Mouse (Mus musculus) lung, postnatal 36 days (tissue): ENCODE measurements at regions not wholly inside any gene's neighbourhood (a gene's known extent, or its start where the extent isn't known, plus 50 kb on each side); places are given as distances from the start of the nearest gene placed in this dataset.
"Not testable (repeated sequence)": the region's sequence is repeated elsewhere in the genome, so short reads cannot be mapped to it uniquely, and the experiment has no call there.

Experiments used
- DNase-seq: peaks from one replicate; pipeline ENCODE4 v3.0.0; 2022; ENCODE audit warnings: mixed read lengths

- no peak for DNase-seq
Observed at GRCm38 (mm10) chr16:15175516-15175915, 141.7 kb upstream of the Gm21897 start.

- DNase-seq, result no peak
Observed at GRCm38 (mm10) chr16:15185714-15186113, 131.5 kb upstream of the Gm21897 start.

- DNase-seq, result peak; percentile 50
Observed at GRCm38 (mm10) chr16:15194926-15195711, 122.1 kb upstream of the Gm21897 start.

- not testable (repeated sequence) for DNase-seq
Observed at GRCm38 (mm10) chr16:15195931-15196330, 121.3 kb upstream of the Gm21897 start.

- DNase-seq, result peak; percentile 16
Observed at GRCm38 (mm10) chr16:15196855-15197254, 120.4 kb upstream of the Gm21897 start.

GRCm38 (mm10) chr16:15215921-15216320 is 101.3 kb upstream of the Gm21897 start:
- no peak for DNase-seq

- DNase-seq, result no peak
Observed at GRCm38 (mm10) chr16:15220961-15221547, 96.2 kb upstream of the Gm21897 start.

- peak; percentile 12 for DNase-seq
Observed at GRCm38 (mm10) chr16:15237836-15238235, 79.4 kb upstream of the Gm21897 start.

- DNase-seq, result no peak
Observed at GRCm38 (mm10) chr16:15238449-15238848, 78.8 kb upstream of the Gm21897 start.

- DNase-seq, result no peak
Observed at GRCm38 (mm10) chr16:15250186-15250585, 67.1 kb upstream of the Gm21897 start.

GRCm38 (mm10) chr16:15251686-15252085 is 65.6 kb upstream of the Gm21897 start:
- DNase-seq, result no peak

GRCm38 (mm10) chr16:15252666-15253347 is 64.5 kb upstream of the Gm21897 start:
- DNase-seq, result no peak

GRCm38 (mm10) chr16:15253348-15253693 is 63.9 kb upstream of the Gm21897 start:
- DNase-seq, result no peak

- DNase-seq, result no peak
Observed at GRCm38 (mm10) chr16:15254669-15255068, 62.6 kb upstream of the Gm21897 start.

GRCm38 (mm10) chr16:15259474-15259873 is 57.8 kb upstream of the Gm21897 start:
- DNase-seq, result peak; percentile 5

GRCm38 (mm10) chr16:15260069-15260468 is 57.2 kb upstream of the Gm21897 start:
- DNase-seq, result no peak
